Mouse (Mus musculus): Measurements from ENCODE around the gene Gm10053. TPM values are rescaled to one million over a fixed set of nuclear protein-coding genes. Genes with fewer than 3 reads are reported as not detected.
A peak's percentile ranks its signal among the peaks of the same experiment; 100 is the strongest.

Gene Gm10053
- total RNA-seq, 2 experiments from 2014 or later = 203 to 206 TPM

- peak in 1 of 2 experiments; percentile 19 for DNase-seq
Measured at GRCm38 (mm10) chr19:24899578-24900544, 24.4 kb downstream of the Gm10053 start.

GRCm38 (mm10) chr19:24900581-24901220 lies 25.2 kb downstream of the Gm10053 start, which contains the start of gene Foxd4:
Gene Foxd4 (minus strand): TSS chr19:24901197.
- no peak for DNase-seq

GRCm38 (mm10) chr19:24901666-24902065 lies 26.2 kb downstream of the Gm10053 start:
- DNase-seq = no peak

GRCm38 (mm10) chr19:24902256-24902655 lies 26.8 kb downstream of the Gm10053 start:
- DNase-seq = no peak

- no peak for DNase-seq
Measured at GRCm38 (mm10) chr19:24902821-24903220, 27.3 kb downstream of the Gm10053 start.

GRCm38 (mm10) chr19:24907655-24908054 lies 32.2 kb downstream of the Gm10053 start:
- DNase-seq = no peak

GRCm38 (mm10) chr19:24908385-24909155 lies 33.1 kb downstream of the Gm10053 start:
- no peak for DNase-seq

GRCm38 (mm10) chr19:24920866-24921265 lies 45.4 kb downstream of the Gm10053 start:
- no peak for DNase-seq

Other genes starting within 250 kb of the Gm10053 start
- 1 to 10 TPM in 1 of 2 experiments, under 1 TPM in 1; 0.35 to 1.0 TPM for gene Tmem252, start 201.7 kb upstream of the Gm10053 start, total RNA-seq (2021)
- 1 to 10 TPM; 3.7 to 5.2 TPM for gene Pgm5, start 13.8 kb upstream of the Gm10053 start, total RNA-seq (2021)
- not detected for gene Foxd4, start 25.5 kb downstream of the Gm10053 start, total RNA-seq (2021)
- 10 to 100 TPM; 13.3 to 14.1 TPM for gene Cbwd1, start 85.9 kb downstream of the Gm10053 start, total RNA-seq (2021)
- gene Dock8, start 123.8 kb downstream of the Gm10053 start, total RNA-seq (2021) = 1 to 10 TPM; 2.9 to 3.8 TPM